Mouse (Mus musculus): ENCODE measurements around the gene Pcca. TPM values are rescaled to one million over a fixed set of nuclear protein-coding genes. Genes with fewer than 3 reads are reported as not detected.

Gene Pcca
- polyA plus RNA-seq, 1 experiment from 2014 or later = 26.4 TPM

GRCm38 (mm10) chr14:122865462-122866129 lies 331.5 kb downstream of the Pcca start:
- H3K27ac ChIP-seq = no peak overlapping the region

GRCm38 (mm10) chr14:122867531-122868285 lies 333.6 kb downstream of the Pcca start:
- H3K4me1 ChIP-seq (replicated peaks) = peaks cover 18% of the 10 kb centered on the region
- no peaks in the 10 kb centered on the region for H3K27me3 ChIP-seq
- H3K9me3 ChIP-seq (replicated peaks) = no peaks in the 10 kb centered on the region
- H3K9ac ChIP-seq = no peak overlapping the region
- H3K27ac ChIP-seq = peak overlapping the region; percentile 46; the same call in 1 of the 2 replicates
- H3K36me3 ChIP-seq = no peaks in the 10 kb centered on the region
- 39% methylated on average over 4 of the region's 4 CpGs for WGBS
- no peak overlapping the region for H3K4me3 ChIP-seq
- no peak overlapping the region for H3K4me2 ChIP-seq
- peak; percentile 43; the same call in 1 of the 2 replicates for ATAC-seq (replicated peaks; ENCODE audit: insufficient number of reproducible peaks, insufficient read depth, low FRiP score, low read depth)

More at GRCm38 (mm10) chr14:122865462-122866129, 331.5 kb downstream of the Pcca start:
- Histone ChIP-seq H3K4me3 (no peak overlapping the region), H3K36me3 (no peaks in the 10 kb centered on the region), H3K27me3 (no peaks in the 10 kb centered on the region), H3K4me1 (replicated peaks) (peaks cover 18% of the 10 kb centered on the region), H3K9ac (no peak overlapping the region), H3K9me3 (replicated peaks) (no peaks in the 10 kb centered on the region), H3K4me2 (no peak overlapping the region)
- no peak for ATAC-seq (replicated peaks; ENCODE audit: insufficient number of reproducible peaks, insufficient read depth, low FRiP score, low read depth)
- 57% methylated on average over 4 of the region's 4 CpGs for WGBS

- Histone ChIP-seq H3K9me3 (replicated peaks) (no peaks in the 10 kb centered on the region), H3K4me3 (no peak overlapping the region), H3K4me1 (replicated peaks) (peaks cover 22% of the 10 kb centered on the region), H3K27me3 (no peaks in the 10 kb centered on the region), H3K36me3 (no peaks in the 10 kb centered on the region), H3K4me2 (no peak overlapping the region), H3K9ac (no peak overlapping the region), H3K27ac (no peak overlapping the region)
- no peak for ATAC-seq (replicated peaks; ENCODE audit: insufficient number of reproducible peaks, insufficient read depth, low FRiP score, low read depth)
- 74% methylated on average over 6 of the region's 6 CpGs for WGBS
Measured at GRCm38 (mm10) chr14:122869831-122870230, 335.7 kb downstream of the Pcca start.

- no peak for ATAC-seq (replicated peaks; ENCODE audit: insufficient number of reproducible peaks, insufficient read depth, low FRiP score, low read depth)
- no peak overlapping the region for H3K4me2 ChIP-seq
- H3K9ac ChIP-seq = no peak overlapping the region
- no peaks in the 10 kb centered on the region for H3K36me3 ChIP-seq
- H3K27ac ChIP-seq = no peak overlapping the region
- H3K4me3 ChIP-seq = no peak overlapping the region
- 48% methylated on average over 4 of the region's 4 CpGs for WGBS
- H3K9me3 ChIP-seq (replicated peaks) = no peaks in the 10 kb centered on the region
- H3K27me3 ChIP-seq = no peaks in the 10 kb centered on the region
- peaks cover 32% of the 10 kb centered on the region for H3K4me1 ChIP-seq (replicated peaks)
Measured at GRCm38 (mm10) chr14:122871841-122872580, 337.9 kb downstream of the Pcca start.

GRCm38 (mm10) chr14:122872612-122873011 lies 338.5 kb downstream of the Pcca start:
- ATAC-seq (replicated peaks; ENCODE audit: insufficient number of reproducible peaks, insufficient read depth, low FRiP score, low read depth) = no peak
- H3K4me3 ChIP-seq = no peak overlapping the region
- no peak overlapping the region for H3K4me2 ChIP-seq
- H3K9ac ChIP-seq = no peak overlapping the region
- H3K4me1 ChIP-seq (replicated peaks) = peaks cover 28% of the 10 kb centered on the region
- H3K9me3 ChIP-seq (replicated peaks) = no peaks in the 10 kb centered on the region
- H3K27me3 ChIP-seq = no peaks in the 10 kb centered on the region
- 73% methylated on average over 6 of the region's 6 CpGs for WGBS
- no peak overlapping the region for H3K27ac ChIP-seq
- no peaks in the 10 kb centered on the region for H3K36me3 ChIP-seq

GRCm38 (mm10) chr14:122875056-122875455 lies 340.9 kb downstream of the Pcca start:
- no peak for ATAC-seq (replicated peaks; ENCODE audit: insufficient number of reproducible peaks, insufficient read depth, low FRiP score, low read depth)
- Histone ChIP-seq H3K9ac (no peak overlapping the region), H3K9me3 (replicated peaks) (no peaks in the 10 kb centered on the region), H3K27me3 (no peaks in the 10 kb centered on the region), H3K4me2 (no peak overlapping the region), H3K4me1 (replicated peaks) (peaks cover 24% of the 10 kb centered on the region), H3K4me3 (no peak overlapping the region), H3K36me3 (no peaks in the 10 kb centered on the region), H3K27ac (no peak overlapping the region)
- WGBS = 64% methylated on average over 8 of the region's 8 CpGs

- no peaks in the 10 kb centered on the region for H3K27me3 ChIP-seq
- H3K4me2 ChIP-seq = no peak overlapping the region
- peaks cover 24% of the 10 kb centered on the region for H3K4me1 ChIP-seq (replicated peaks)
- no peak overlapping the region for H3K9ac ChIP-seq
- no peaks in the 10 kb centered on the region for H3K36me3 ChIP-seq
- H3K4me3 ChIP-seq = no peak overlapping the region
- H3K27ac ChIP-seq = no peak overlapping the region
- WGBS = 56% methylated on average over 6 of the region's 6 CpGs
- no peak for ATAC-seq (replicated peaks; ENCODE audit: insufficient number of reproducible peaks, insufficient read depth, low FRiP score, low read depth)
- no peaks in the 10 kb centered on the region for H3K9me3 ChIP-seq (replicated peaks)
Measured at GRCm38 (mm10) chr14:122875636-122876035, 341.5 kb downstream of the Pcca start.

GRCm38 (mm10) chr14:122876163-122876562 lies 342.0 kb downstream of the Pcca start:
- no peaks in the 10 kb centered on the region for H3K36me3 ChIP-seq
- H3K4me3 ChIP-seq = no peak overlapping the region
- H3K9me3 ChIP-seq (replicated peaks) = no peaks in the 10 kb centered on the region
- peak; percentile 72 for ATAC-seq (replicated peaks; ENCODE audit: insufficient number of reproducible peaks, insufficient read depth, low FRiP score, low read depth)
- no peak overlapping the region for H3K9ac ChIP-seq
- H3K27me3 ChIP-seq = no peaks in the 10 kb centered on the region
- H3K27ac ChIP-seq = no peak overlapping the region
- WGBS = 2% methylated on average over 6 of the region's 6 CpGs
- H3K4me1 ChIP-seq (replicated peaks) = peaks cover 24% of the 10 kb centered on the region
- no peak overlapping the region for H3K4me2 ChIP-seq

- no peak overlapping the region for H3K4me2 ChIP-seq
- H3K27ac ChIP-seq = no peak overlapping the region
- H3K9ac ChIP-seq = no peak overlapping the region
- ATAC-seq (replicated peaks; ENCODE audit: insufficient number of reproducible peaks, insufficient read depth, low FRiP score, low read depth) = no peak
- no peaks in the 10 kb centered on the region for H3K27me3 ChIP-seq
- H3K9me3 ChIP-seq (replicated peaks) = no peaks in the 10 kb centered on the region
- H3K36me3 ChIP-seq = no peaks in the 10 kb centered on the region
- WGBS = 69% methylated on average over 7 of the region's 7 CpGs
- no peak overlapping the region for H3K4me3 ChIP-seq
- H3K4me1 ChIP-seq (replicated peaks) = peaks cover 24% of the 10 kb centered on the region
Measured at GRCm38 (mm10) chr14:122876723-122877122, 342.6 kb downstream of the Pcca start.

GRCm38 (mm10) chr14:122877787-122878186 lies 343.7 kb downstream of the Pcca start:
- no peak overlapping the region for H3K4me3 ChIP-seq
- WGBS = 75% methylated on average over 3 of the region's 3 CpGs

GRCm38 (mm10) chr14:122880291-122880690 lies 346.2 kb downstream of the Pcca start:
- Histone ChIP-seq H3K9ac (no peak overlapping the region), H3K9me3 (replicated peaks) (no peaks in the 10 kb centered on the region), H3K27me3 (no peaks in the 10 kb centered on the region), H3K27ac (no peak overlapping the region), H3K4me1 (replicated peaks) (peaks cover 9% of the 10 kb centered on the region), H3K36me3 (no peaks in the 10 kb centered on the region), H3K4me2 (no peak overlapping the region), H3K4me3 (no peak overlapping the region)
- WGBS = 79% methylated on average over 7 of the region's 7 CpGs
- no peak for ATAC-seq (replicated peaks; ENCODE audit: insufficient number of reproducible peaks, insufficient read depth, low FRiP score, low read depth)

More at GRCm38 (mm10) chr14:122877787-122878186, 343.7 kb downstream of the Pcca start:
- no peak for ATAC-seq (replicated peaks; ENCODE audit: insufficient number of reproducible peaks, insufficient read depth, low FRiP score, low read depth)
- Histone ChIP-seq H3K27me3 (no peaks in the 10 kb centered on the region), H3K4me2 (no peak overlapping the region), H3K9ac (no peak overlapping the region), H3K4me1 (replicated peaks) (peaks cover 17% of the 10 kb centered on the region), H3K9me3 (replicated peaks) (no peaks in the 10 kb centered on the region), H3K27ac (no peak overlapping the region), H3K36me3 (no peaks in the 10 kb centered on the region)

Data from heart, embryonic 15.5 days (tissue).